Mouse (Mus musculus): ENCODE measurements around the gene Grap2.
"Not testable (repeated sequence)": the region's sequence is repeated elsewhere in the genome, so short reads cannot be mapped to it uniquely, and the experiment has no call there.

Gene Grap2

DNA sequence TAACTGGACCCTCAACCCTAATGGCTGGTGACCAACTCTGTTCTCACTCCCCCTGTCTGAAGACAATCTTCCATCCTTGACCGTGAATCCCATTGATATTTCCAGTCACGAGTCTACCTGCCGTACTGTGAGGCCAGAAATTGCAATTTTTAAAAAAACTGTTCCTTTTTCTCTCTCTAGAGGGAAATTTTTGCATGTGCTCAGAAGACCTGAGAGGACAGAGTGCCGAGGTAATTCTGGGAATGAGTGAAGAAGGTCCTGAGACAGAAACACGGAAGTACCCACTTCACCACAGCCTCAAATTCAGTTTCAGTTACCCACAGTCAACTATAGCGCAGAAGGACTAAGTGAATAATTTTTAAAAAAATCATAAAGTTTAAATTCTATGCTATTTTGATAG lies 5.7 kb upstream of the Grap2 start:
- no peak for ATAC-seq (ENCODE audit: low TSS enrichment)

DNA sequence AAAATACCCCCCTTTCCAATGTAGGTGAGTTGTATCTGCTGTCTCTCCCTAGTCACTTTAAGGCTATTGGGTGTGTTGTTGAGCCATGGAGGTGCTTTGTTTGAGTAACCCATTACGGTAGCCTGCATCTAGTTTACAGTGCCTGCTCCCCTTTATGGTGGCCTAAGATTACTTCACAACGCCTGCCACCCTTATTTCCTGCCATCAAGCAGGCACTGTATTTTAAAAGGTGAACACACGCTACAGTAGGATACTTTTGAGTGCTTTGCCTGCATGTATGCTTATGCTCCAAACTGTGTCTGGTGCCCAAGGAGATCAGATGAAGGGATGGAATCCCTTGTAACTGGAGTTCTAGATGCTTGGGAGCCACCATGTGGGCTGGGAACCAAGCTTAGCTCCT lies 5.3 kb upstream of the Grap2 start:
- ATAC-seq (ENCODE audit: low TSS enrichment): no peak

DNA sequence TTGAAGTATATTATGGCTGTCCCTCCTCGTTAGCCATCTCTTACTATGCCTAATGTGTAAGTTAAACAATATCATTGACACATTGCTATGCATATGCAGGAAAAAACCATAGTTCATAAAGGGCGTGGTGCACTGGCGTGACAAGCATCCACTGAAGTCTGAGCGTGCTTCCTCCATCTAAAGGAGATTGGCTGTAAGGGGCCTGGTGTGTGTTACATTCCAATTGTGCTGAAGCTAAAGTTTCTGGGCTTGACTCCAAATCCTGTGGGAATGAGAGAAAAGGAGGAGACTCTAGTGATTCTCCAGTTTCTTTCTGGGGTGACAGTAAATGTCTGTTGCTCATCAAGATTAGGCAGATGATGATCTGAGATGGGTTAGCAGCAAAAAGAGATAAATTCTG lies 4.7 kb upstream of the Grap2 start:
- ATAC-seq (ENCODE audit: low TSS enrichment): no peak

DNA sequence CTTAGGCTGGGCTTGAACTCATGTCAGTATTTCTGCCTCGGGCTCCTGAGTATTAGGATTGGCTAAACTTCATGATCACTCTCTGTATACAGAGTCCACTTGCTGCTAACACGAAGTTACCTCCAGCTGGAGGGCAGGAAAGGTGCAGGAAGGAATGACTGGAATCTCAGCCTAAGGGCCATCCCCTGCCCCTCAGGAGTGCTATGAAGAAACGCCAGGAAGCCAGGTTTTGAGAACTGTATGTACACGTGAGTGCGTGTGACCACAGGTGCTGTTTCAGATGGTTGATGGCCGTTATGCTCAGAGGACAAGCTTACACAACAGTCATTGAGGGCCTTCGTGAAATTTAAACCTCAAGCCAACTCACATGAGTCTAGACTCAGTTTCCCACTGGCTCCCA lies 3.2 kb upstream of the Grap2 start:
- no peak for ATAC-seq (ENCODE audit: low TSS enrichment)

DNA sequence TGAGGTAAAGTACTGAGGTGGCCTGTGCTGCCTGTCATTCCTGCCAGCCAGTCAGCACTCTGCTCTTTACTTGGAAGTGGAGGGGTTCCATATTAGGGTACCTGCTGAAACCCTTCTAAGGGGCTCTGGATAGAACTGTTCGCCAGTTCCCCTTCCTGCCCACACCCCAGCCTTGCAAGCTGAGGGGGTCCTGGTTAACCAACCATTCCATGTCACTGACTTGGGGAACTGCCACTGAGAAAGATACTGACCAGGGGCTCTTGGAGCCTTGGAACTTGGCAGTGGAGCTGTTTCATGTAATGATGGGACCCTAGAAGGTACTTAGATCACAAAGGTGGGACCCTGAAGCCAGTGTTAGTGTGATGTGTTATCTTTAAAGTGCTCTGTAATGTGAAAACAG lies 2.2 kb upstream of the Grap2 start:
- ATAC-seq (ENCODE audit: low TSS enrichment): no peak

DNA sequence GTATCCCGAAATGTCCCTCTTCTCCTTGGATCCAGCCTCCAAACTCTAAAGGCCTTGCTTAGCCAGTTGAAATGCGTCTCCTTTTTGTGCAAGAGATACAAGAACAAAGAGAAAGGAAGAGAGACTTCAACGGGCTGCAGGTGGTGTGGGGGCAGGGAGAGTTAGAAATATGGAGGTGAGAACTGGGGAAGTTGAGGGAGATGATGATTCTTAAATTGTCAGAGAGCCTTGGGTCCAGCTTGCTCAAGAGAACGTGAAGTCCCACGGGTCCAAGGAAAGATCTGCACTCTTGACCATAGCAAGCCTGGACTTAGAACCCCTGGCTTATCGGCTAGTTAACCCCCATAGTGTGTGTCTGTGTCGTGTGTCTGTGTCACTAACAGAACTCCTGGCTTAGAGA lies 783 bp upstream of the Grap2 start:
- no peak for ATAC-seq (ENCODE audit: low TSS enrichment)

DNA sequence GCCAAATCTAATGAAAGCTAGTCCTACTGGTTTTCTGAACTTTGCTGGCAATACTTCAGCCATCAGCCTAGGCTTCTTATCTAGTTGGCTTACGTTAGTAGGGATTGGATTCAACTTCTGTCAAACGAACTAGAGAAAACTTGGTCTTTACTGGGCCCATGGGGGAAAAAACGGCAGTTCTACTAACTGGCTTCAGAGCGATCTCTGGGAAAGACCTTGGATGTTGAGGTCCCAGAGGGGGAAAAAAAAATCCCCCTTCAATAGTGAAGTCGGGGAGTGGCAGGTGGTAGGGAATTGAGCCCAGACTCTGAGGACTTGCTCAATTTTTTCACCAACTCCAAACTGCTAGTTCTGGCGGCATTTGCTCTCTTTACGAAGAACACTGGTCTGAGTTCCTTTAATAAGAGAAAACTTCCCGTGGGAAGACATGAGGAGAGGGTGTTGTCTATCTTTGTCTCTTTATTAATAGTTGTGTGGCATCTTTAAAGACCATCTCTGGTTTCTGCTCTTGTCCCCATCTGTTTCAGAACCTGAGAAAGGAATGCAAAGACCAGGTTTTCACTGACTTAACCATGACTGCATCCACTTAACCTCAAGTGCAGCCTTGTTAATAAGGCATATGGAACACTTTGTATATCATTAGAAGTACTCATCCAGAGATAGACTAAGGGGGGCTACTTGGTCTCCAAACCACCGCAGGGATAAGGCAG lies 572 bp downstream of the Grap2 start:
- ATAC-seq (ENCODE audit: low TSS enrichment): no peak

DNA sequence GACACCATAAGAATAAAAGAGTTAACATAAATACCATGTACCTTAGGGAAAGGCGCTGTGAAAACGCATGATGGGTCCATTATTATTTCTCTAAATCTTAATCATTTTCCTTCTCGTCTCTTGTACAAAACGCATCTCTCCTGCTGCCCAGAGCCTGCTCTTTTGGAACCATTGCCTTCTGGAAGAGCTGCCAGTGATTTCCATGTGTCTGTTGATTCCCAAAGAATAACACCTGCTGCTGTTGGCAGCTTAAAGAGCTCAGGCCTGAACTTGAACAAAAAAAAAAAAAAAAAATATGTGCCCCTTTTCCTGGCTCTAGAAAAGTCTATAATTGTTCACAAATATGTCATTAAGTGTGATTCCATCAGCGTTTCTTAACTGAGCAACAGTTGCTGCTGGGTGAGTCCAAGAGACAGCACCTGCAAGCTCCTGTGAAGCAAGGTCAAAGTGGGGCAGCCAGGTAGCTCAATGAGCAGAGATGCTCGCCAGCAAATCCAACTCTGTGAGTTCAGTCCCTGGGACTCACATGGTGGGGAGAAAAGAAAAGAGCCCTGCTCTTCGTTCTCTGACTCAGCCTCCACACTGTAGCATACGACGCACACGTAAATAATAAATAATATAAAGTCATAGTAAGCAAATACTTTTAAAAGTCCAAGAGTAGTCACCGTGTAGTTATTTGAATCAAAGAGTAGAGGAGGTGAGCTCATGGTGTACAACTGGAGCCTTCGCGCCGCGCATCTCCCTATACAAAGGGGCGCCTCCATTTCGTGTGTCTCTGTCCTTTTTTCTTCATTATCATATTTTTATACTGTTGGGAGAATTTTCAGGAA lies 2.0 kb downstream of the Grap2 start:
- ATAC-seq (ENCODE audit: low TSS enrichment): no peak

DNA sequence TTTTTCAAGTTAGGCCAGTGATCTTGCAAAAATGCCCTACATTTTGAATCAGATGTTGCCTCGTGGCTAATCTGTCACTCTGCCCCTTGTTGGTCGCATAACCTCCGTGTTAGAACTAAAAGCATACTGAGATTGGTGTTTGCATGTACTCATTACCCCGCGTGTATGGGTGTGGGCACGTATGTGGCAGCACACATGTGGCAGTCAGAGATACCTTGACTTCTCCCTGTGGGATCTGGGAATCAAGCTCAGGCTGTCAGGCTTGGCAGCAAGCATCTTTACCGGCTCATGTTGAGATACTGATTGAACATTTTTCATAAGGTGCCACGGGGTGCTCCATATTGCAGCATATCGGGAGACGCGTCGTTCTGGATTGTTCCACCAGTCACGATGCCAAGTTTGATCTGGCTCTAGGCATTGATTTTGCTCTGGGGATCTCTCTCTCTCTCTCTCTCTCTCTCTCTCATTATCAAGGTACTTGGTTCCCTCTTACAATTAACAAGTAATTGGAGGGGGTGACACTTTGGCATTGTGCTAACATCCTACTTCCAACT lies 3.5 kb downstream of the Grap2 start:
- no peak for ATAC-seq (ENCODE audit: low TSS enrichment)

DNA sequence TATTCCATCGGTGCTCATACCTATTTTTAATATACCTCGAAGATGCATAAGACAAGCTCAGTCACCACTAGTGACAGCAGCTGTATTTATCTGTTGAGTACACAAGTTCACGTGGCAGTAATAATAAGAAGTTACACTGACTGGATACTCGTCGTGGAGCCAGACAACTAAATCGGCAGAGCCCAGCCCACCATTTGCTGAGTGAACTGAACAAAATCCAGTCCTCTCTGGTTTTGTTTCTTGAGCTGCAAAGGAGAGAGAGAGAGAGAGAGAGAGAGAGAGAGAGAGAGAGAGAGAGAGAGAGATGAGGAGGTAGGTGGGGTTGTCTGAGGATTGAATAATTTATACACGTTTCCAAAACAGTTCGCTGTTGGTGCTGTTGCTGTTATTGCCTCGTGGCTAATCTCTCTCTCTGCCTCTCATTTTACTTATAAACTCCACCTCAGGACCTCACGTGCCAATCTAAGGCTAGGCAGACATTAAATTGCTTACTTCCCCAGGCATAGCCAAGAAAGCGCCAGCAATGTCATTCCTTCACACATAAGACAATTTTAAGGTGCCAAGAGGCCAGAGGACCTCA lies 4.1 kb downstream of the Grap2 start:
- no peak for ATAC-seq (ENCODE audit: low TSS enrichment)

DNA sequence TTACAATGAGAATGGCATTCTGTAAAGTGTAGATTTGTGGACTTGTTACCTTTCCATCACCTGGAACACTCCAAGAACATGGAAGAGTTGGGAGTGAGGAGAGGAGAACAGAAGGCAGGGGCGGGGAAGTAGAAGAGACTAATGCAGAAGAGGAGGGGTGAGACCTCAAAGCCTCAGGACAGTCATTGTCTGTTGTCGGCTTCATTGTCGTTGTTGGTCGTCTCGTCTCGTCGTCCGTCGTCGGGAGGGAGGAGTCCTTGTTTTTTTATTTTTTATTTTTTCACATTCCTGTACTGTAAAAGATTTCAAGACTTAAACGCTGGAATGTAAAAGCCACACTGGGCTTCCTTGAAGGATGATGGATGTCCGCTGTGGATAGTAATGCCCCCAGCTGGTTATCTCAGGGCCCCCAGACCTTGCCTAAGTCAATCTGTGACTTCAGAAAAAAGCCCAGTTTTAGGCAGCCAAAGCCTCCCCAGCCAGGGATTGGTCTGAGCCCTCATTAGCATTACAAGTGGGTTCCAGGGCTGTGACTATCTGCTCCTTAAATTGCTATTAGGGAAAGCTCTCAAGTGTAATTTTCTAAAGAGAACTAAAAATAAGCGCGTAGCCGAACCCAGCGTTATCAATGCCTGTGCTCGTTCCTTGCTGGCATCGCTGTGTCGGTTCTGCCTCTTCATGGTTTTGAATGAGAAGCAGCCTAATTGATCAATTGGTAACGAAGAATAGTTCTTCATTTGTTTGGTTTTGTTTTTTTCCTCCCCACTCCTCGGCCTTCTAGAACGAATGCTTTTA lies 5.0 kb downstream of the Grap2 start:
- ATAC-seq (ENCODE audit: low TSS enrichment): no peak

DNA sequence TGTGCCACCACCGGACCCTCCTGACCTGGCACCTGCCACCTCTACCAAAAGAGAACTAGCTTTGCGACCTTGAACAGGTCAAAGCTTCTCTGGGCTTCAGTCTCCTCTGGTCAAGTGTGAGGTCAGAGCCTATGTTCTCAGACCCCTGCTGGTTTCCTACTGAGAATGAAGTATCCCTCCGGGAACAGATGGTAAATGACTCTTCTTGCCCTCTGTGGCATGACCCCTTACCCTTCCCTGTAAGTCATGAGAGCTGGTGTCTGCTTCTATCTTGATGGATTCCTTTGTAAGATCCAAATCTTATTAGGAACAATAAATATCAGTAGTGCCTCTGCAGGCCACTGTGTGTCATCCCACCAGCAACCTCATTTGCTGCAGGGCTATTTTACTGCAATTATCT lies 6.7 kb downstream of the Grap2 start:
- no peak for ATAC-seq (ENCODE audit: low TSS enrichment)

DNA sequence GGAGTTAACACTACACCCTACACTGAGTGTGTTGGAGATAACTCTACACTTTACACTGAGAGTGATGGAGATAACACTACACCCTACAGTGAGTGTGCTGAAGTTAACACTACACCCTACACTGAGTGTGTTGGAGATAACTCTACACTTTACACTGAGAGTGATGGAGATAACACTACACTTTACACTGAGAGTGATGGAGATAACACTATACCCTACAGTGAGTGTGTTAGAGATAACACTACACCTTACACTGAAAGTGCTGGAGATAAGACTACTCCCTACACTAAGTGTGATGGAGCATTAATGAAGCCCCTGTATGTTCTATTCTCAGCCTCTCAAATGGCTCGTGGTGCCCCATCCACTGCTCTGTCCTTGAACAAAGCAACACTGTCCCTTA lies 8.2 kb downstream of the Grap2 start:
- not testable (repeated sequence) for ATAC-seq (ENCODE audit: low TSS enrichment)

DNA sequence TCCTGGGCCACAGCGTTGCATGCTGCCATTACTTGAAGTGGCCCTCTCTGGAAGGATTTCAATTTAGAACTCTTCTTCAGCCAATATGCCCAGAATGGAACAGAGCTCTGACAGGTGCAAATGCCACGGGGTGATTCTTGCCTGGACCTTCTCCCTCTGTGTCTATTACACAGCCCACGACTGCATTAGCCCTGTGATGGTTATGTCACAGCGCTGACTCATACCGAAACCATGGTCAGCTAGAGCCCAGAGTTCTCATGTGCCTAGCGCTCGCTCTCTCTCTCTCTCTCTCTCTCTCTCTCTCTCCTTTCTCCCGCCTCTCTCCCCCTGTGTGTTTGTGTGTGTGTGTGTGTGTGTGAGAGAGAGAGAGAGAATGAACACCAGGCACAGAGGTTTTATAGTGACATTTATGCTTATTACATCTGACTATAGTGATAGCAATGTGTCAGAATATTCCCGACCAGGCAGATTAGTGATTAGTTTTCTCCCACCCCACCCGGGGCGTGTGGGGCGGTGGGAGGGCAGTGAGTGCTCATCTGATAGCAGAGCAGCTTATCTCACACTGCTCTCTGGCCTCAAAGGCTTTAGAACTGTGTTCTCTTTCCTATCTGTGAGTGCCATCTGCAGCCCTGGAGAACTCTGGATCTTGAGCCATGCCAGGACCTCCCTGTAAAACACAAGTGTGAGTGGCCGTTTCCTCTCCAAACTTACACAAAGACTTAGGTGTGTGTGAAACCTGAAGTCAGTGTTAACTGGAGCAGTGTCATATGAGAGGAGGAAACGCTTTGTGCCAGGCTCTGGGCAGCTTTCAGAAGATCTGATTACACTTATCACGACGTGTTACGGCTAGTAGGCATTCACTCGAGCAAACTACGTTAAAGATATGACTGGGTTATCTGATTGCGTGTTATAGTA lies 10.4 kb downstream of the Grap2 start:
- no peak for ATAC-seq (ENCODE audit: low TSS enrichment)

DNA sequence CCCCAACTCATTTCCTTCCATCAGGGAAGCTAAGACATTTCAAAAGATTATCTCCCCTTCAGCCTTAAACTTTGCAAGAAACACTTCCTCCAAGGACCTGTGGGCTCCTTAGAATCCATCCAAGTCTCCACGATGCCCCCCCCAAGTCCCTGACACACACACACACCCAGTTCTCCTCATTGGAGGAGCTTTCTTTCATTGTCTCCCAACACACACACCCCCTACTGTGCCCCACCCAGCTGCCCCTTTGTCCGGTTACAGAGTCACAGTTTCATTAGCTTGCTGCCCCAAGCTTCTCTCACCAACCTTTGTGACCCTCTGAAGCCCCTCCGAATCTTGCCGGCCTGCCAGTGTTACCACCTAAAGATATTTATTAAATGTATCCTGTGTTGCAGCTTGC lies 13.9 kb downstream of the Grap2 start:
- ATAC-seq (ENCODE audit: low TSS enrichment): no peak

DNA sequence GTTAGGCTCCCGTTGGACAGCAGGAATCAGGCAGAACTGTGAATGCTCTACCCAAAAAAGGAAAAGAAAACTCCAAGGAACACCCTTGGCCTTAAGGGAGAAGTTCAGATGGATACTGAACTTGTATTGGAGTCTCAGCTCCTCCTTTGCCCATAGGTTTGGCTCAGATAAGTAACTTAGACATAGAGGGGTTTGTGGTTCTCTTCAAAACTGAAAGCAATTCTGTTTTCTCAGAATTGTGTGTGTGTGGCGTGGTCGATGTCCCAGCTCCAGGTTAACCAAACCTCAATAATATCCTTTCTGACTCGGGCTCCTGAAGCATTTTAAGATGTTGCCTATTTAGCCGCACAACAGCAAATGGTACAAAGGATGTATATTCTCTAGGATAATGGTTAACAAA lies 18.2 kb downstream of the Grap2 start:
- no peak for ATAC-seq (ENCODE audit: low TSS enrichment)

DNA sequence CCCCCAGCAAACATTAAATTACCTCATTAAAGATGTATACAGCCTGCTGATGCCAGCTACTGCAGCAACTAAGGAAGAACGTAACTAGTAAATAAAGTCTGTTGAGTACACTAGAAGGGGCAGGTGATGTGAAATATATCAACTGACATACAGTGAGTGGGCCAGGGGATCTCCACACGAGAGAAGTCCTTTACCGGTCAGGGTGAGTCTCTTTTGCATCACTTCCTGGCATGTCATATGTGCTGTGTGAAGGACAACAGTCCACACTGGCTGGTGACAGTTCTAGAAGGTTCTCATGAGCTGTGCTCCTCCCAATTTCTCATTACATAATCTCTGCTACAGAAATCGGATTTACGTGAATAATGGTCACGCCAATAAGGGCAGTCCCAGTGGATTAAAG lies 20.3 kb downstream of the Grap2 start:
- ATAC-seq (ENCODE audit: low TSS enrichment): no peak

DNA sequence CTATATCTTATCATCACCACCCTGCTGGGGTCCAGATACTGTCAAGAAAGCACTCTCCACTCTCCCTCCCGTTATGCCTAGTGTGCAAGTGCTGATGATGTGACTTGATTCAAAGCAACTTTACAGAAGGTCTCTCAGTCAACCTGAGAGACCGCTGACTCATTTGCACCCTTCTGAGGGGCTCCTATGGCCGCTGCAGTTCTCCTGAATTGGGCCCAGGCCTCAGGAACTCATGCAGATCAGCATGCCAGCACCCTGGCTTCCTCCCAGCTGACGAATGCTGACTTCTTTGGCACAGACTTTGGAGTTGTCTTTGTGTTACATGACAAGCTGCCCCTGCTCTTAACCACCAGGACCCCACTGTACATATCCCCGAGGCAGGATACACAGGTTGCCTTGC lies 21.5 kb downstream of the Grap2 start:
- ATAC-seq (ENCODE audit: low TSS enrichment): no peak

DNA sequence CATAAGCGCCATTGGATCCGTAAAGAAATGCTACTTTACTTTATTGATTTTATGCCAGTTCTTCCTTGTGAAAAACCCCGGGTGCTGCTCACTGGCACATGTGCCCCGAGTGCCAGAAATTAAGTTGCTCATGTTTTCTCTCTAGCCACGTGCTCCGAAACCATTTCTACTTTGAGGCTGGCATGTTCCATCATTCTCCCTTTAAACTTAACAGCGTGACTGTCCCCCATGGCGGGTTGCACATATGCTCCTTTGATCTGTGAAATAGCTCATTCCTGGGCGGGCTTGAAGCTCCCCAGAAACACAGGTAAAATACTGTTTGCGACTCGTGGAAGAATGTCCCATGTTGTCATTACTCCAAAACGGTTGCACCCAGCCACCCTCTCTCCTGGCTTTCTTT lies 26.4 kb downstream of the Grap2 start:
- no peak for ATAC-seq (ENCODE audit: low TSS enrichment)

DNA sequence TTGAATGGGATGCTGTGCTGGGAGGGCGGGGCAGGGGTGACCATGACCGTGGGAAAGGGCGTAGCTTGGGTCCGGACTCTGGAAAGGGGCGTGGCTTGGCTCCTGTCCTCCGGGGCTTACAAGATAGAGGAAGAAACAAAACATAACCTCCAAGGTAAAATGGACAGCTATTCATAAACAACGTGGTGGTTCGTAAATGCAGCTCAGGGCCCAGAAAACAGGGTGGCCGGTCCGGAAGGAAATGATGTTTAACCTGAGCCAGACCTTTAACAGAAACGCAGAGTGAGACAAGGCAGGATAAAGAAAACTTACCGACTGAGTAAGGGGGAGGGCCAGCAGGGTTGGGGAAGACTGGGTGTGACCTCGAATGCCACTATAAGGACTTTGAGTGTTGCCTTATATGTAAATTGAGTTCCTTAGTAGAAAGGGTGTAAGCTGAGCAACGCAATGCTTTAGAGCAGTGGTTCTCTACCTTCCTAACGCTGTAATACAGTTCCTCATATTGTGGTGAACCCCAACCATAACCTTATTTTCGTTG lies 26.9 kb downstream of the Grap2 start:
- no peak for ATAC-seq (ENCODE audit: low TSS enrichment)

DNA sequence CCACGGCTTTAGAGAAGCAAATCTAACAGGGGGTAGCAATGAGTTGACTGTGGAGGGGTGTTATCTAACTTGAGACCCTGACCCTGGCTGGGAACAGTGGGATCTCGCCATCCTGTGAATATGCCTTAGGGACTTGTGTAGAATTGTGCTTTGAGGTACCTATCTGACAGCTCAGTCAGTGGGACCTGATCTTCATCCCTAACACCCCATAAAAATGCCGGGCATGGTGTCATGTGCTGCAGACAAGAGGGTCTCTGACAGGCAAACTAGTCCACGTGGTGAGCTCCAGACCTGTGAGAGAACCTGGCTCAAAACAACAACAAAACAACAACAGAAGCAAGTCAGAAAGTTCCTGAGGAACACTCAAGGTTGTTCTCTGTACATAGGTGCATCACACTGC lies 27.4 kb downstream of the Grap2 start:
- no peak for ATAC-seq (ENCODE audit: low TSS enrichment)

Data from frontal cortex, adult (tissue).